Mouse (Mus musculus): ENCODE data around the gene Slc4a11.

DNA sequence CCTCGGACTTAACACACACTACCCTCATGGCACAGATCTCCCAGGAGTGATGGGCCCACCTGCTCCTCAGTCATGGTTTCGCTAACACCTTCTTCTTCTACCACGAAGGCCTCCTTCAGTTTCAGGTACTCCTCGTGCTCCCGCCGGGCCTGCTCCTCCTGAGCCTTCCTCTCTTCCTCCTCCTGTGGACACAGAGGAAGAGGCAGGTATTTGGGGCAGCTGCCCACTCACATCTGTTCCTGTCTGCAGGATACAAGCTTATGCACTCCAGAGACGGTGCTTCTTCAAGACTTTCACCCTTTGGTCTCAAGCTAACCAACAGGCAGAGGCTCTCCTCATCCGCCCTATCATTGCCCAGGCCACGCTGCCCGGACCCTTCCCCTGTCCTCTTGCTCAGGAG is 38.8 kb downstream of the Slc4a11 start:
- TF ChIP-seq EP300 (IDR thresholded peaks at IDR 0.05; ENCODE audit: low read depth) (no peak), CTCF (IDR thresholded peaks at IDR 0.05; ENCODE audit: low read depth) (no peak)

Measured in liver, embryonic 14.5 days (tissue).